Mouse (Mus musculus): Measurements from ENCODE around the gene Ptgdr2. TPM values are rescaled to one million over a fixed set of nuclear protein-coding genes. Genes with fewer than 3 reads are reported as not detected.

The Ptgdr2 gene
- total and polyA plus RNA-seq, 3 experiments, result 0.10 TPM; not detected in 2

DNA sequence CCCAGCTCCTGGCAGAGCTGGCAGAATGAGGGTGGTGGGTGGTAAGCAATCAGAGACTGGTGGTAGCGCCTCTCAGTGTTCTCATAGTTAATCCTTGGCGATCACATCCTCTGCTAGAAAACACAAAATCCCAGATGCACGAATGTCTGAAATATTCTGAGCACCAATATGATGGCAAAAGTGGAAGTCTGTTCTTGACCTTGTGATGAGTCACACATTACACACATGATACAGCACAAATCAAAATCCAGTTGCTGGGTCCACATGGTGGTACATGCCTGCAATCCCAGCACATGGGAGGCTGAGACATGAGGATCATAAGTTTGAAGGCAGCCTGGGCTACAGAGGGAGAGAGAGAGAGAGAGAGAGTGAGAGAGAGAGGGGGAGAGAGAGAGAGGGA is 15.9 kb upstream of the Ptgdr2 start:
- intact Hi-C loops (cut with DNase I), result no loop called here
- WGBS, result 70% methylated on average over 3 of the region's 3 CpGs
- no peaks in the 10 kb centered on the region for H3K79me2 ChIP-seq (replicated peaks; ENCODE audit: control insufficient read depth, insufficient read depth, low read length)
- no peaks in the 10 kb centered on the region for H3K27me3 ChIP-seq (ENCODE audit: control insufficient read depth, insufficient read depth, low read length)
- no peak for DNase-seq
- TF ChIP-seq CTCF (IDR thresholded peaks at IDR 0.05) (no peak), POLR2A (IDR thresholded peaks at IDR 0.05; ENCODE audit: insufficient read depth, low read depth, low read length) (no peak), EP300 (IDR thresholded peaks at IDR 0.05; ENCODE audit: insufficient read depth, low read depth, low read length) (no peak)
- H3K4me3 ChIP-seq, result no peak overlapping the region
- H3K9ac ChIP-seq (ENCODE audit: low read depth, low read length), result no peak overlapping the region
- no peak overlapping the region for H3K27ac ChIP-seq
- H3K4me1 ChIP-seq (ENCODE audit: control insufficient read depth, insufficient read depth, low read length), result no peaks in the 10 kb centered on the region
- no peaks in the 10 kb centered on the region for H3K36me3 ChIP-seq (ENCODE audit: control insufficient read depth, insufficient read depth, low read length)

DNA sequence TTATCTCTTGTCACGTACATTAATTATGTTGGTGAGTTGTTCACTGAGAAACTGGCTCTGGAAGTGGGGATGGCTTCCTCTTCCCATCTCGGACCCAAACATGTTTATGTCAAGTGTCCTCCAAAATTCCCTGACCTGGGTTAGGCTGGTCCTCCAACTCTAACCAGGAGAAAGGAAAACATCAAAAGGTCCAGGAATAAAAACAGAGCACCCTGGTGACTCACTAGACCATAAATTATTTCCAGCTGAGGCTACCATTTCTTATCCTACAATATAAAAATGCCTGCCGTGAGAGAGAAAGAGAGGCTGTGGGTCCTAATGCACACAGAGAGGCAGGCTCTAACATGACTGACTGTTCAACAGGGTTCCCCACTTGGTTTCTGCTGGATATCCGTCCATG is 12.7 kb upstream of the Ptgdr2 start:
- no peaks in the 10 kb centered on the region for H3K79me2 ChIP-seq (replicated peaks; ENCODE audit: control insufficient read depth, insufficient read depth, low read length)
- H3K9ac ChIP-seq (ENCODE audit: low read depth, low read length), result no peak overlapping the region
- DNase-seq, result no peak
- no peaks in the 10 kb centered on the region for H3K4me1 ChIP-seq (ENCODE audit: control insufficient read depth, insufficient read depth, low read length)
- no peaks in the 10 kb centered on the region for H3K27me3 ChIP-seq (ENCODE audit: control insufficient read depth, insufficient read depth, low read length)
- 51% methylated on average over 4 of the region's 4 CpGs for WGBS
- intact Hi-C loops (cut with DNase I), result no loop called here
- no peak overlapping the region for H3K27ac ChIP-seq
- no peaks in the 10 kb centered on the region for H3K36me3 ChIP-seq (ENCODE audit: control insufficient read depth, insufficient read depth, low read length)
- no peak overlapping the region for H3K4me3 ChIP-seq
- TF ChIP-seq EP300 (IDR thresholded peaks at IDR 0.05; ENCODE audit: insufficient read depth, low read depth, low read length) (no peak), CTCF (IDR thresholded peaks at IDR 0.05) (no peak), POLR2A (IDR thresholded peaks at IDR 0.05; ENCODE audit: insufficient read depth, low read depth, low read length) (no peak)

DNA sequence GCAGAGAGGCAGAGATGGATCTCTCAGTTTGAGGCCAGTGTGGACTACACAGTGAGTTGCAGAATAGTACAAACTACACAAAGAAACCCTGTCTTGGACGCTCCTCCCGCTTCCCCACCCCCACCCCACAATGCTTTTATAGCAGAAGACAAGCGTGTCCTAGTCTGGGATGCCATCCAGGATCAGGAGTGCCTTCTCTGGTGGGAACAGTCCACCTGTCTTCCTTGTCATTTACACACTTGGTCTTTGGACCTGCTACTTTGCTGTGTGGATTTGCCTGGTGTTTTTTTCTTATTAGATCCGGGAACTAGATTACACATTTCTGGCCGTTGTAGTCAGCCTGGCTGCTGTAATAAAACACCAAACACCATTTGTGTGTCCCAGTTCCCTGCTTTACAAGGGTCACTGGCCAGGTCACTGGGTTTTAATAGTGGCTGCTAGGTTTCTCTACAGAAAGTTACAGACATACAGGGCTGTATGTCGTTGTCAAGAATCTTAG is 10.8 kb upstream of the Ptgdr2 start:
- H3K27me3 ChIP-seq (ENCODE audit: control insufficient read depth, insufficient read depth, low read length), result no peaks in the 10 kb centered on the region
- H3K4me3 ChIP-seq, result no peak overlapping the region

DNA sequence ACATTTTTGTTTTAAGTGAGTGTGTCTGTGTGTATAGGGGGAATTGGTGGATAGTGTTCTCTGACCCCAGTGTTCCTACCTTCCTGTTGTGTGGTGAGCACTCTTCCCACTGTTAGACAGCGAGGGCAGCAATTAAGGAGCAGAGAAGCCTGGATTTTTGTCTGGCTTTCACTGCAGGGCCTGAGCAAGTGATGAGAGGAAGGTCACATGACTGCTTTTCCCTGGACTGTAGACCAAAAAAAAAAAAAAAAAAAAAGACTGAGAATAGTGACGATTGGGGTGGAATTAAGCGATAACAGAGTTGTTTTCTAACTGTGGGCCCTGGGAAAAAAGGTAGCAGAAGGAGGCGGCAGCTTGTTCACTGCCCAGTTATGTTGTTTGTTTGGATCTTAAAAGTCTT is 10.3 kb upstream of the Ptgdr2 start:
- H3K4me1 ChIP-seq (ENCODE audit: control insufficient read depth, insufficient read depth, low read length), result no peaks in the 10 kb centered on the region
- peak overlapping the region; percentile 7; the same call in 1 of the 2 replicates for H3K27ac ChIP-seq
- intact Hi-C loops (cut with DNase I), result no loop called here
- no peaks in the 10 kb centered on the region for H3K79me2 ChIP-seq (replicated peaks; ENCODE audit: control insufficient read depth, insufficient read depth, low read length)
- no peak overlapping the region for H3K9ac ChIP-seq (ENCODE audit: low read depth, low read length)
- H3K27me3 ChIP-seq (ENCODE audit: control insufficient read depth, insufficient read depth, low read length), result no peaks in the 10 kb centered on the region
- DNase-seq, result no peak
- TF ChIP-seq POLR2A (IDR thresholded peaks at IDR 0.05; ENCODE audit: insufficient read depth, low read depth, low read length) (no peak), CTCF (IDR thresholded peaks at IDR 0.05) (no peak), EP300 (IDR thresholded peaks at IDR 0.05; ENCODE audit: insufficient read depth, low read depth, low read length) (no peak)
- no peaks in the 10 kb centered on the region for H3K36me3 ChIP-seq (ENCODE audit: control insufficient read depth, insufficient read depth, low read length)
- 34% methylated on average over 4 of the region's 4 CpGs for WGBS
- H3K4me3 ChIP-seq, result no peak overlapping the region

More for the DNA sequence above, 10.8 kb upstream of the Ptgdr2 start:
- Histone ChIP-seq H3K36me3 (ENCODE audit: control insufficient read depth, insufficient read depth, low read length) (no peaks in the 10 kb centered on the region), H3K27ac (peak overlapping the region; percentile 7; the same call in 1 of the 2 replicates), H3K4me1 (ENCODE audit: control insufficient read depth, insufficient read depth, low read length) (no peaks in the 10 kb centered on the region), H3K79me2 (replicated peaks; ENCODE audit: control insufficient read depth, insufficient read depth, low read length) (no peaks in the 10 kb centered on the region), H3K9ac (ENCODE audit: low read depth, low read length) (no peak overlapping the region)
- no peak for TF ChIP-seq EP300 (IDR thresholded peaks at IDR 0.05; ENCODE audit: insufficient read depth, low read depth, low read length)
- TF ChIP-seq CTCF (IDR thresholded peaks at IDR 0.05), result no peak
- TF ChIP-seq POLR2A (IDR thresholded peaks at IDR 0.05; ENCODE audit: insufficient read depth, low read depth, low read length), result no peak
- 50% methylated on average over 6 of the region's 6 CpGs for WGBS
- no peak for DNase-seq
- intact Hi-C loops (cut with DNase I), result no loop called here

DNA sequence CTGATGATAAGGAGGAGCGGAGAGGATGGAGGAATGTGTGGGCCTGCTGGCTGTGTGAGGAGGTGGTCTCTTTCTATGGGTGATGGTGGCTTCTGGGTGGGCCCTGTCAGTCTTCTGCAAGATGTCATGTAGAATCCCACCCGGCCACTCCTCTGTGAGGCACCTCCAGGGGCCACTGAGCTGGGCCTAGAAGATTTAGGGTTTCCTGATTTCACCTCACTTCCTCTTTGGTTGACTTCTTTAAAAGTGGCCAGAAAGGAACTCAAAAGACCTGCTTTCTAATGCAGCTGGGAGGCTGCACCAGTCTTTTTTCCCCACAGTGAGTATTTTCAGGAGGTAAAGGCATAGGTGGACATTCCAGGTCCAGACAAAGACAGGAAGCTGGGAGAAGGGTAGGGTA is 6.3 kb upstream of the Ptgdr2 start:
- Histone ChIP-seq H3K4me3 (no peak overlapping the region), H3K27ac (no peak overlapping the region), H3K79me2 (replicated peaks; ENCODE audit: control insufficient read depth, insufficient read depth, low read length) (no peaks in the 10 kb centered on the region), H3K27me3 (ENCODE audit: control insufficient read depth, insufficient read depth, low read length) (no peaks in the 10 kb centered on the region), H3K9ac (ENCODE audit: low read depth, low read length) (no peak overlapping the region), H3K4me1 (ENCODE audit: control insufficient read depth, insufficient read depth, low read length) (no peaks in the 10 kb centered on the region), H3K36me3 (ENCODE audit: control insufficient read depth, insufficient read depth, low read length) (no peaks in the 10 kb centered on the region)
- no peak for TF ChIP-seq CTCF (IDR thresholded peaks at IDR 0.05)
- no peak for TF ChIP-seq POLR2A (IDR thresholded peaks at IDR 0.05; ENCODE audit: insufficient read depth, low read depth, low read length)
- no peak for TF ChIP-seq EP300 (IDR thresholded peaks at IDR 0.05; ENCODE audit: insufficient read depth, low read depth, low read length)
- intact Hi-C loops (cut with DNase I), result no loop called here
- DNase-seq, result no peak
- WGBS, result 79% methylated on average over 2 of the region's 2 CpGs

DNA sequence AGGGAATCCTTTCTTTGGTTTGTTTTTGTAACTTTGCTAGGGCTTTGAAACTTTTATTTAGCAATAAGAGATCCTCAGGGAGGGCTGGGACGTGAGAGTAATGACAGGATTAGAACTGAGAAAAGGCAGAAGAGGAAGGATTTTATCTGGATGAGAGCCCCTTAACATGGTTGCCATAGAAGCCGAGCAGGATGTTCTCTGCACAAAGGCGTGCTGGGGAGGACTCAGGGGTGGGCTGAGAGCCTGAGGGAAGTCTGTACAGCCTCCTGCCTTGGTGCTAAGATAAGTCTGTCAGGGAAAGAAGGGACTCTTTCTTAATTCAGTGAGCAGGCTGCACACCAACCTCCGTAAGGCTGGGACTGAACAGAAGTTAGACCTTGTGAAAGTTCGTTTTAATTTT is 1.9 kb upstream of the Ptgdr2 start:
- H3K4me1 ChIP-seq (ENCODE audit: control insufficient read depth, insufficient read depth, low read length), result no peaks in the 10 kb centered on the region

More for the DNA sequence above, 1.9 kb upstream of the Ptgdr2 start:
- no peaks in the 10 kb centered on the region for H3K27me3 ChIP-seq (ENCODE audit: control insufficient read depth, insufficient read depth, low read length)
- H3K9ac ChIP-seq (ENCODE audit: low read depth, low read length), result no peak overlapping the region
- no peaks in the 10 kb centered on the region for H3K79me2 ChIP-seq (replicated peaks; ENCODE audit: control insufficient read depth, insufficient read depth, low read length)
- intact Hi-C loops (cut with DNase I), result no loop called here
- DNase-seq, result no peak
- TF ChIP-seq EP300 (IDR thresholded peaks at IDR 0.05; ENCODE audit: insufficient read depth, low read depth, low read length), result no peak
- no peak overlapping the region for H3K4me3 ChIP-seq
- no peak overlapping the region for H3K27ac ChIP-seq
- 19% methylated on average over 5 of the region's 5 CpGs for WGBS
- H3K36me3 ChIP-seq (ENCODE audit: control insufficient read depth, insufficient read depth, low read length), result no peaks in the 10 kb centered on the region
